Mouse (Mus musculus) cerebellum, adult 11 months (tissue): ENCODE measurements at regions not wholly inside any gene's neighbourhood (a gene's known extent, or its start where the extent isn't known, plus 50 kb on each side); places are given as distances from the start of the nearest gene placed in this dataset.

Source experiments
- DNase-seq: peaks from one replicate; pipeline ENCODE4 v3.0.0; 2022

DNA sequence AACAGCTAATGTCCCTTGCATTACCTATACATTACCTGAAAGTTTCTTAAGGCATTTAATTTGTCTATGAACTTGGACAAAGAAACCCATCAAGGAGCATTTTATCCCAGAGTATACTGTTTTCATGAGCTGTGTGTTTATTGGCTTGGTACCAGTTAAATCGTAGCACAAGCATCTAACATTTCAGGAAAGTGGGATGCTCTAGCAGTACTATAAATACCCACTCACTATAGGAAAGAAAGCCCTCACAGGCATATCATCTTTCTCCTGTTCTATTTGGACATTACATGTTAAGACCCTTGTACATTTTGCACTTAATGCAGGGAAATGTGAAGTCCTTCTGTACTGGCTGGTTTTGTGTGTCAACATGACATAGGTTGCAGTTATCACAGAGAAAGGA, 163.9 kb downstream of the Ptprc start:
- no peak for DNase-seq

DNA sequence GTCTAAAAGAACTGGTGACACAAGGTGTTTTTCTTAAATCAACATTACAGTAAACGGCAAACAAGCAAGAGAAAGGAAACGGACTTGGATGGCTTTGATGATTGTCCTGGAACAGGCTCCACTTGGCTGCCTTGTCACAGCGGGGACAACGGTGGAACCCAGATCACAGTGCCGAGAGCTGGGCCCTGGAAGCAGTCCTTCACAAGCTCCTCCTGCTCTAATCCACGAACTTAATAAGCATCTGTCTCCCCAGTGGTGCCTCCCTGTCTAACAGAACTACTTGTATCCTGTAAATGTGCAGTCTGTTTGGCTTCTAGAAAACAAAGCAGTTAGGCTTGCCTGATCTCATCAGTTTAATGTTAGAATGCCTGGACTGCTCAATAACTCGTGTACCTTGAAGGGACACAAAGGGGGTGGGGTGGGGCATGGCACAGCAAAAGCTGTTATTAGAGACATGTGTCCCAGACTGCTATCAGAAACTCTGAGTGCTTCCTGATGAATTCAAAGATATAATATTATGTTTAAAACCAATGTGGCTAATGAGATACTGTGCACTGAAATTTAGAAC, 164.5 kb downstream of the Ptprc start:
- DNase-seq, result no peak

DNA sequence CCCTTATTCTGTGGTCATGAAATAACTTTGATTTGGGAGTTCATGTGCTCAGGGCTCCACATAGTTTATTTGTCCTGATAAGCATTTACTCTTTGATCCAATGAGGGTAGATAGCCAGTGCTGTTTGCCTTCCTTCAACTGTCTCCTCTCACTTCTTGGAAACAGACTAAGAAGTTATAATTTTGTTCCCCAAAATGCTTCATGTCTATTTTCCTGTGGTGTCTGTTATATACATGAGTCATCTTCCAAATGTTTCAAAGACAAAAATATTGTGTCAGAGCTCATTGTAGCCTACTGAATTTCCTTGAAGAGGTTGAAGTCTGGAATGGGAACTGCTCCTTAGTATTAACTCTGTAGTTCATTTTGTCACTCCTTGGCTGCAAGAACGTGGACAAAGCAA, 168.7 kb downstream of the Ptprc start:
- no peak for DNase-seq

DNA sequence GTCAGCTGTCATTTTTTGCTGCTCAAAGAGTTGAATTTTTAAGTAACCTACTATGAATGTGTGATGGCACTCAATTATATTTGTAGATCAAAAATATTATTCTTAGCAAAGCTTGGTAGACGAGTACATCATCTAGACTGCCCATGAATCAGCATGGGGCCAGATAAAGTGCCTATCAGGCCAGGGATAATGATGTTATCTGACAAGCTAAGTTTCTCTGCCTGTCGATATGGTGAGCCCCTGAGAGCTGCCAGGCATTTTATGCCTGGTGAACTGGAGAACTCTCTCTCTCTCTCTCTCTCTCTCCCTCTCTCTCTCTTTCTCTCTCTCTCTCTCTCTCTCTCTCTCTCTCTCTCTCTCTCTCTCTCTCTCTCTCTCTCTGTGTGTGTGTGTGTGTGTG, 171.2 kb downstream of the Ptprc start:
- no peak for DNase-seq

DNA sequence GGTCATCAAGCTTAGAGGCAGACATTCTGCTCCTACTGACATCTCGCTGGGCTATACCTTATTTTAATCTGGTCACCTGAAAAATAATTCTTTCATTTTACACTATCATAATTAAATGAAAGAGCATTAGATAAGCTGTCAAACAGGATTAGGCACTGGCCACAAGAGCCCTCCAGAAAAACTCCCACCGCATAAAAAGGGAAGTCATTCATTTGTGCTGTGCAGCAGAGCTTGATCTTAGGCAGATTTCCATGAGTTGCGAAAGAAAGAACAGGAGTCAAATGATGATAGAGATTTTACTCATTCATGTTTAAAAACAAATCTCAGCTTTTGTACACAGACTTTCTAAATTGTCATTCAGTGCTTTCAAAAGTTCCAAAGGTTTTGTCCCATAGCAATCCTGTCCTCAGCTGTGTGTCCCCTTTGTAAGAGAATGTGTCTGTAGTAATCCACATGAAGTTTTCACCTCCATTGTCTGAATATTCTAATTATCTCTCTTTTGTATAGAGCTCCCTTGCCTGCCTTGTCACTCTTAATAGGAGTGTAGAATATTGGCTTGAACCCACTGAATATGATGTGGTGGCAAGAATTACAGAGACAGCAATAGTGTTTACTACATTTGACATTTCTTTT, 176.1 kb downstream of the Ptprc start:
- DNase-seq, result no peak

DNA sequence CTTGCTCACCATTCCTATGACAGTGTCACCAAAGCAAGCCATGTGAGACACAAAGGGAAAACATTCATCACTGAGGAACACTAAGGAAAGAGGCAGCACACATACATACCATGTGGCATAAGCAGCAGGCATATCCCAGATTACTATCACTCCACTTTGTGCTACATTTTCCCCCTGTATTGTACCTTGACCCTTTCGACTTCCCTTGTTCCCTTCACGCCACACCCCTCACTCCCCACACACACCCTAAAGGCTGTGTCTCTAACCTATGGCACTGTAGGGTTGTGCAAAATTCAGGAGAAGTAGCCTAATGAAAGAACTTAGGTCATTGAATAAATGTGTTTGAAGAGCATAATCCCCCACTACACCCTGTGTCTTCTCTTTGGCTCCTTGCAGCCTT, 179.5 kb downstream of the Ptprc start:
- no peak for DNase-seq

DNA sequence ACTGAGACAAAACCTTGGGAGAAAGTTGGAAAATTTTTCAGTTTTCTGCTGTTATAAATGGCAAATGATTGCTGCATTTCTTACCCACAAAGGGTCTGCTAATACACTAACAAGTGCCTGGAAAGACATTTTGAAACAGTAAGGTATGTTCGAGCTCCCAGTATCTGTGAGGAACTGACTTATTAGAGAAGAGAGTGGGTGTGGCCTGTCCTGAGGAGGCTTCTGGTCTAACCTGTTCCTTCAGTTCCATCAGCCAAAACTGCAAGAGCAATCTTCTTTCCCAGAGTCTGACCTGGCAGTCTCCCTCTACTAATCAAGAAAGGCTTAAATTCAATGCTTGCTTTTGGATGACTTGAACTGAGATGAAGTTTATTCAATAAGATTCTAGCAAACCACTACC, 183.6 kb downstream of the Ptprc start:
- no peak for DNase-seq

DNA sequence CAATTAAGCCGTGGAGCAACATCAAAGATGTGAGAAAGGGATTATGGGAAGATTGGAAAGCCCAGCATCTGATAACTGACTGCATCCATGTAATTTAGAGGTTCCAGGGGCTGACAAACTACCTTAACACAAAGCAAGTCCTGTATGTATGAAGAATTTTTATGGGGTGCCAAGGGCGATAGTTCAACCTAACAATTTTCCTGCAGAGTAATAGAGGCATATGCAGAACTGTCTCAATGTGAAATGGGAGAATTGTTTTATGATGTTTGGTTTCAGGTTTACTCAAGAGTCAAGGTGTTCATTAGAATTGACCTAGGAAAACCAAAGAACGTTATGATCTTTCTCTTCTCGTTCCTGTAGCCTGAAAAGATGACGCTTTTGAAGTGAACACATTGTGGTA, 184.1 kb downstream of the Ptprc start:
- DNase-seq, result no peak

DNA sequence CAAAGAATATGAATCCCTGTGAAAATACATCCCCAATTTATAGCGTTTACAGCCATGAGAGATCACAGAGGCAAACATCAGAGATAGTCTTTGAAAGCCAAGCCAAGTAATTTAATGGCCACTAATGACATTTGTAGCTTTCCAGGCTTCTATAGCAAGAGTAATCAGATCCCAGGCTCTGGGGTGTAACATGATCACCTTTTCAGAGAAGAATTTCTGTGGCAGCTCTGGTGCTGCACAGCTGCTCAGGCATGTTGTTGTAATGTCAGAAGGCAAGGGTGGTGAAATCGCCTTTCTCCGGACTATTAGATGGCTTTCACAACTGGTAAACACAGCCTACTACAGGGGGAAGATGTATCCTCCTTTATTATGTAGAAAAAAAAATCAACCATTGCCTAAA, 202.1 kb downstream of the Ptprc start:
- DNase-seq, result no peak

DNA sequence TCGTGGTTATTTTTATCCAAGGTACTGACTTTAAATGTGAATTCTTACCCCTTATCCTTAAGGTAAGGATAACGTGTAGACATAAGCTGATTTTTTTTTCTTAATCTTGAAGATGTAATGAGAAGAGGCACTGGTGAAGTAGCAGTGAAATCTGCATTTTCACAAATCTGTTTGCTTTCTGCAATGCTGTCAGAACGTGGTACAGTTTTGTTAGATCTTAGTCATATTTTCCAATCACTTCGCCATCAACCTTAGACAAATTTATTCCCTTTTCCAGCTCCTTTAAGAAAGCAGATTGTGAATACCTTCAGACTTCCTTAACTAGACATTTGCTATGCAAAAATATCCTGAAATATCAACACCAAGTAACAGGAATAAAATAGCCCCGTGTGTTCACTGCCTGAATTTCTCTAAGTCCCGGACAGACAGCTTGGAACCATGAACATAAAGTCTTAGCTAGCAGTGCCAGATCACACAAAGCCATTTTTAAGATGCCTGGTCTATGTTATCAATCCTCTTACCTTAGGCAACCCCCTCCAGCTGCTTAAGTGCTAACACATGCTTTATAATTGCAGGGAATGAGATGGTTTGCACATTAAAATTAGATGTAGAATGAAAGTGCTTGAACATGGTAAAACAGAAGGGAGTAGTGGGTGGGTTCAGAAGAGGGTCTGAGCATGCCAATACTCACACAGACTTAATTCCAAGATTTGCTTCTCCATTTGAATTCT, 202.7 kb downstream of the Ptprc start:
- no peak for DNase-seq

DNA sequence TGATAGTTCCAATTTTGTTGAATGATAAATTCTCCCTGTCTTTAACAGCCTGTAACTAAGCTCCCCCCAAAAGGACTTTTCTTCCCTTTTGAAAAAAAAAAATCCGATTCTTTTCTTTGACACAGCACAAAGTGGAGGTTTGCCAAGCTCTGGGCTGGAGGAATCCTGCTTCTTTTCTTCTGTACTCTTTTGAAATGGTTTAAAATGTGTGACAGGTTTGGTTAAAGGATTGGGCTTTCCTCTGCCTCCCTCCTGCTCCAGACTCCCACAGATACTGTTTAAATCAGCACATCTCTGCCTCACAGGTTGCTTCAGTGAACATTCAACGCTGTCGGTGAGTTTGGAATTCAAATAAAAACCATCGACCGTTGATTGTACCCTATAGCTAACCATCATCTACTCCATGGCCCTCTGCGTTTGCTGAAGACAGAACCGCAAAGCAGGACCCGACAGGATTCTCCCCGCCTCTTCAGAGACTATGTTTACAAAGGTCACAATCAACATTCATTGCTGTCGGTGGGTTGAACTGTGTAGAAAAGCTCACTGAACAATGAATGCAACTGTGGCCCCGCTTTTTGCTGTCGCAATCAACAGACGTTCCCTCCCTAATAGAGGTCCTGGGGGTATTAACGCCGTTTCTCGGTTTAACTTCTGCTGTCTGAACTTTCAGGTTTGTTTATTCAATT, 209.2 kb downstream of the Ptprc start:
- DNase-seq, result no peak

DNA sequence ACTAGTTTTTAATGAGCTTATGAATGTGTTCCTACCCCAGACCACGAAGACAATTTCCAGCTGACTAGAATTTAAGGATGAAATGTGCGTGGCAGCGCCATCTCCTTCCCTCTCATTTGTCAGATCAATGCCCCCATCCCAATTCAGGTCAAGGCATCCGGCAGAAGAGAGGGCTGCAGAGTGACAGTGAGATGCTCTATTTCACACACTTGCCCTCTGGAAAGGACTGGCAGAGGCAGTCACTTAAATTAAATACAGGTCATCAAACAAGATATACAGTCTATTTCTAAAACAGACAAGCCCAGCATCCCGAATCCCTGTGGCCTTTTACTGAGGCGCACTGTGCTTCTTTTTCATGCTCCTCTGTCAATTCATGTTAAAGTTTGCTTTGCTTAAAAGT, 211.9 kb downstream of the Ptprc start:
- no peak for DNase-seq

DNA sequence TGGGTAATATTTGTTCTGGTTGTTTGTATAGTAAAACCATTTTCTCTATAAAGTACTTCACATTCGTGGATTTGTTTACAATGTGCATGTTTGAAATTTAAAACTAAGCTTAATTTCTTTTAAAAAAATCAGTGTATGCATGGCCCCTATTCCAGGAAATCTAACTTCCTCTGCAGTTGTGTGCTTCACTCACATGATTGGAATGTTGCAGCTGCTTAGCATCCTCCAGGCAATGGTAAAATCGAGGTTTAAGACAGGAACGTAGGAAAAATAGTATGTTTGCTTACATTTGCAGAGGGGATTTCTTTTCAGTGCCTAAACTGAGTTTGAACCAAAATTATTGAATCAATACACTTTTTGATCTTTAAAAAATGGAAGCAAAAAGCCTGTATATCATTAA, 217.5 kb downstream of the Ptprc start:
- no peak for DNase-seq

DNA sequence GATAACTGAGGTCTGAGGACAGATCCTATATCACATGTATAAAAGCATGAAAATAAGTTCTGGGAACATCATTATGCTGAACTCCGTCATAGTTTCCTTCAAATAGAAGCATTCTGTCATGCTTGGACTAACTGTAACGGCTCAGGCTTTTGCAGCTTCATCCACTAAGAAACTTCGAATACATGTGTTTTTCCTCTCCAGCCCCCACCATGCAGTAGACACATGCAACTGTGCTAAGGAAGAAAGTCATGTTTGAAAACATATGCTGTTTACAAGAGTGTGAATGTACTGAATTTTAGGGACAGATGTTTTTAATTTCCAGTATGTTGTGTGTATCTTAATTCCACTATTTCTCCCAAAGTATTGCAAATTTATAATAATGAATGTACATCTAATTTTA, 219.5 kb downstream of the Ptprc start:
- DNase-seq, result no peak

DNA sequence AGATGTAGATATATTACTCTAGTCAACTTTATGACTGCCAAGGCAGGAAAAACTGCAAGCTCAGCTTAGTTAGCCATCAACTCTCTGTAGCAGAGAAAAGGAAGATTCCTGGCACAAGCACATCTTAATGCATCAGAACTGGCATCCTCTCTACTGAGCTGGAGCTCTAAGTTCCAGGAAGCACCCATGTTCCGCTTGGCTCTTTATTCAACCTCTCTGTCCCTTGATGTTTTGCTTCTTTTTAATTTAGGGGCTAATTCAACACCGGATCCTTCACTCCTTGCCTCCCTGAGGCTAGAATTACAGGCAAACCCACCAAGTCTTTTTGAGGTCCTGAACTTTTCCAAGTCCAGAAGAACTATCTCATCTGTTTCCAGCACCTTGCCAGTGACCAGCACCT, 220.4 kb downstream of the Ptprc start:
- no peak for DNase-seq

DNA sequence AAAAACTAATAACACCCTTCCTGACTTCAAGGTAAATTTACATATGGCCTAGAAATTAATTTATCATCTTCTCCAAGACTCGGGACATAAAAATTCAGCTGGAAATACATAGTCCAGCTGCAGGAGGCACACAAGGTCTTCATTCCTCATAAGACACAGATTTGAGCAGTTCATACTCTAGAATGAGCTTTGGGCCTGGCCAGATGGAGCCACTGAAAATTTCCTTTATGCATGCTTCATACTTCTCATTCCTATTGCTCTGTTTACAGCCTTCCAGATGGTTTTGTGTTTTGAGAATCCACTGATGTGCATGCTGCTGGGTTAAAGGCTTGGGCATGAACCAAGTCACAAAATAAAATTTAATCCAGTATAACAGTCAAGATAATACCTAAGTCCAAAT, 222.1 kb downstream of the Ptprc start:
- DNase-seq, result no peak

DNA sequence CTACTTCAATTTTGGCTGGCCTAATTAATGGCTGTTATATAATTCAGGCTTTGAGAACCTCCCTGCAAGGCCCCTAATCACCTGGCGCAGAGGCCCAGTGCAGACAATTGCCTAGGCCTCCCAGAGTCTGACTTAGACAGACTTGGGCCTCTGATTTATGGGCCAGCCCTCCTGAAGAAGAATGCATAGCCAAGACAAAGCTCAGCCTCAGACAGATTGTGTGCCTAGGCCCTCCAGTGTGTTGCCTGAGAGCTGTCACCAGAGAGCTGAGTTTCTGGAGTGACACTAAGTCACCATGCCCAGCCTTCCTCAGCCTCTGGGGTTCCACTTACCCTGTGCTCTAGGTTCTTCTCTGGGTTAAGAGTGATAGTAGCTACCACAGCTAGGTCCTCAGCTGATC, 222.7 kb downstream of the Ptprc start:
- no peak for DNase-seq

DNA sequence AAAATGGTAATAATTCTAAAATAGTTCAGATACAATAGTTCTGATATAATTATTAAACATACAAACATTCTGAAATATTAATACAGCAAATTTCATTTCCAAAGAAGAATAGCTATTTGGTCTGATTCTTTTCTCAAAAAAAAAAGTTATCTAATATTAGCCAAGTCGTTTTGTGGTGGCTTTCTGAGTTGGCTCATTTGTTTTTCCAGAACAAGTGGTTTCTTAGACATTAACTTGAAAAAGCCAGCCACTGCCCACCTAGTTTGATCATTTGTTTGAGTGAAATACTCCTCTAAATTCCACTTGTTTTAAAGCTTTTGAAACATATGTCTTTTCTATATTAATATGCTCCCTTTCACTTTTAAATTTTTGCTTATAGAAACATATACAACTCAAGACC, 227.6 kb downstream of the Ptprc start:
- DNase-seq, result no peak

DNA sequence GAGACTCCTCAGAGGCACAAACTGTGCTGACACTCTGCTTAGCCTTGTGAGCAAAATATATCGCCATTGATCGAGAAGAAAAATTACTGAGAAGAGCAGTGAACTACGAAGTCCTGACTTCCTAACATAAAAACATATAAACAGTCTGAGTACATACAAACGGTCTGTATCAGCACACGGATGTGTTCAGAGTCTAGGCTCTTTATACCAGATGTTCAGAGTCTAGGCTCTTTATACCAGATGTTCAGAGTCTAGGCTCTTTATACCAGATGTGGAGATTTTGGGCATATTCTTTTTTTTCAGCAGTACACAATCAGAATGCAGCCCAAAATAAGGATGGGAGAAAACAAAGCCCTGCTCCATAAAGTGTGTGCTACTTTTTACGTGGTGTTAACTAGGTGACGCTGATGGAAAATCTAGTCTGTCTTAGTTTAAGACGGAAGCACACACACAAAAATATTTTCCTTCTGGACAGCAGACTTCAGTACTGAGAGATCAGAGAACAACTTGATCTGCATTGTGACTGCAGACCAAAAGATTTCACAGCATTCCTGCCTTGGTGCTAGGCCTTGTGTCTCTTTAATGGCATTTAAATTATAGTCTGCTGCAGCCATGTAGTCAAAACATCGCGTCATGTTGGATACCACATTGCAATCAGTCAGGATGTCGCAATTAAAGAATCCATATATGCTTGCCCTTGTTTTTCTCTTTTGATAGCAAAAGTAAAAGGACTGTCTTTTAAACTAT, 233.6 kb downstream of the Ptprc start:
- DNase-seq, result no peak

DNA sequence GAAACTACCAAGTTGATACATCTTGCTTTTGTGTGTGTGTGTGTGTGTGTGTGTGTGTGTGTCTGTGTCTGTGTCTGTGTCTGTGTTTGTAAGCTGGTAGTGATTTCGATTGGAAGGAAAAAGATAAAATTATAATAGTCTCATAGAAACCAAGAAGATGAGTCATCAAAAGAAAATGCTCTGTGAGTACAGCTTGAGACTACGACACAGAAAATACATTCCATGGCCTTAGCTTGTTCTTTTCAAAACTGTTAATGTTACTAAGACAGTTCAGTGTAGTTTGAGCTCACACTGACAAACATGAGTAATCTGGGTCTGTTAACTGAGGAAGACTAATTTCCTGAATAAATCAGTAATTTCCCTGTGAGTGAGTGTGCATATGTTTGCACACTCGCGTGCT, 239.8 kb downstream of the Ptprc start:
- no peak for DNase-seq

DNA sequence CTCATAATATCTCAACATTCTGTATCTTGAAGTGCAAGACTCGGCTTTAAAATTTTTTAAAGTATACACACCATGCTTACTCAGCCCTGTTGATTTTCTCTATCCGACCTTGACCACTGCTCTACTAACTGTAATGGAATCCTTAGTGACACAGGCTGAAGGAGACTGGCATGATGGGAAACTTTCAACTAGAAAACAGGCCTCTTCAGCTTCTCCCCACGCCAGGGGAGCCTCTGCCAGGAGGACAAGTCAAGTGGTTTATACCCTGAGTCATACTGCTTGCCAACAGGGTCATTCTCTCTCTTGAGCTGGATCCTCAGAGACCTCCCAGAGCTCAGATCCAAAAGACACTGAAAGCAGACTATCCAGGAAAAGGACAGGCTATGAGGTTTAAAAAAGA, 245.7 kb downstream of the Ptprc start:
- DNase-seq, result no peak

DNA sequence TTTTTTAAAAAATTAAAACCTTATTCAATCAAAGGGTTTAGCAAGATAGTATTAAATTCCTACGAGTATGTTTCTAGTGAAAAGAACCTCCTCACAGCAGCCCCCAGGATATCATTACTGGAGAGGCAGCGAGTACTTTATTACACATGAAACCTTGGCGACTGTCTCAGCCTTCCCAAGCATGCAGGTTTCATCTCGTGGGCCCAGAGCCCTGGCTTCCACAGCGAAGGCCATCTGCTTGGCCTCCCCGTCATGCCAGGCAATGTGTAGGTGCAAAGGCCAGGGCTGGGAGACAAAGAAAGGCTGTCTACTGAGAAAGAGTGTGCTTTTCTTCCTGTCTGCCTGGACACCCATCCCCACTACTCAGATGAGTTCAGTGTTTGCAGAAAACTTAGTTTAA, 247.0 kb downstream of the Ptprc start:
- DNase-seq, result peak; percentile 84

DNA sequence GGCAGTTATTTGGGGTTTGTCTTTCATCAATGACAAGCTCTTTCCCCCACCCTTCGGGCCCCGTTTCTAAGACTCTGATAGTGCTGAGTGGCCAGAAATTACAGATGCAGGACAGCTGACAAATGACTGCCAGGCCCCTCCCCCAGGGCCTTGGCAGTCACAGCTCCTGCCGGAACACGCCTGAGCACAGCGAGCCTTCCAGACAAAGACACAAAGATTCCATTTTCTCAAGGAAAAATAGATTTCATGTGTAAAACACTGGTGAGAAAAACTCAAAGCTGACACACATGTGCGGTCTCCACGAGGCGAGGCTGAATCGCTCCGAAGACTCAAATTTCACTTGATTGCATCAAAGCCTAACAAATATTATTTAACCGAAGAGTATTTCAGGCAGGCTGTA, 247.6 kb downstream of the Ptprc start:
- DNase-seq, result peak; percentile 26
